Mouse (Mus musculus): ENCODE data around the gene Uba2.

DNA sequence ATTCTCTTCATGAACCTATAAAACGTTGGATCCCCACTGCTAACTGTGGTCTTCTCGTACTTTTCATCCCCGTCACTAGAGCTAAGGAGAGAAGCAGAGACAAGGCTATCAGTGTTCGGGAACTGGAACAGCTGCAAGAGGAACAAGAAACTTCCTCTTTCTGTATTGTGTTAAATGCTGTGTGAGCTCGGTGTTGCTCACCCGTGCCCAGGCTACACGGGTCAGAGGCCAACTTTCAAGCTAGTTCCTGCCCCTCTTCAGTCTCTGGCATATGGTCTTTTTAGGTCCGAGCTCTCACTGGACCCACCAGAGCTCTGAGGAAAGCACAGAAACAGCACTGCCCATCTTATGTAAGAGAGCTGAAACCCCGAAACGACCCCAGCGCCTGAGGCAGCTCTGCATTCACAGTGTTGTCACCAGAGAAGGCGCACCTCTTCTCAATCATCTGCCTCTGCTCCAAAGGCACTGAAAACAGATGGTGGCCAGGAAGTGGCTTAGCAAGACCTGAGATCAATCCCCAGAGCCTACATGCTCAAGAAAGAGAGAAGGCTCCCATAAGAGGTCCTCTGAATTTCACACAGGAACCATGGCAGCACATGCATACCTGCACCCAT, 20.1 kb upstream of the Uba2 start:
- TF ChIP-seq GATA1 (IDR thresholded peaks at IDR 0.05; ENCODE audit: borderline replicate concordance, low read length): no peak
- TF ChIP-seq FLI1 (IDR thresholded peaks at IDR 0.05; ENCODE audit: low read length): no peak
